Mouse (Mus musculus): ENCODE measurements at regions not wholly inside any gene's neighbourhood (a gene's known extent, or its start where the extent isn't known, plus 50 kb on each side); places are given as distances from the start of the nearest gene placed in this dataset.

DNA sequence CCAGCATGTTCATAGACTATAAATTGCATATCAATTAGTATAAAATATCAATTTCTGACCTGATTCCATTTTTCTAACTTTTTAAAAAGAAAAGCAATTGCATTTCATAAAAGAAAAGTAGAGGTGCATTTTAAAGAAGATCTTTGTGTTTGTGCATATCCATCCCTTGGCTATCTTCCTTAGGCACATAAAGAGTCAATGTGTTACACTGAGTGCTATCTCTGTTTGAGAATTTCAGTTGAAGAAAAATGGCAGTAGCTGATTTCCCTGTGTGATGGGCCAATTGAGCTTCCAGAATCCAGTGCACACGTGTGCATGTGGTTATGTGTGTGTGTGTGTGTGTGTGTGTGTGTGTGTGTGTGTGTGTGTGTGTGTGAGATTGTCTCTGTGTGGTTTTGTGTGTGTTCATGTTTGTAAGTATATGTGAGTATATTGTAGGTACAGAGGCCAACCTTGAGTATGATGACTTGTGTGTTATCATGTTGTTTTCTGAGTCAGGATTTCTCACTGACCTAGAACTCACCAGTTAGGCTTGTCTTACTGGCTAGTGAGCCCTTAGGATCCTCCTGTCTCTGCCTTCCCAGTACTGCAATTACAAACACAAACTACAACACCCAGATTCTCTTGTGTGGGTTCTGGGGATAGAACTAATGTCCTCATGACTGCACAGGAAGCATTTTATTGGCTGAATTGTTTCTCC, 249.6 kb downstream of the Cdk5rap2 start:
- Histone ChIP-seq H3K4me1 (no peaks in the 10 kb centered on the region), H3K4me3 (no peak overlapping the region), H3K9ac (replicated peaks) (no peak overlapping the region), H3K4me2 (replicated peaks) (no peak overlapping the region), H3K9me3 (no peaks in the 10 kb centered on the region), H3K27ac (replicated peaks) (no peak overlapping the region), H3K36me3 (no peaks in the 10 kb centered on the region), H3K27me3 (no peaks in the 10 kb centered on the region)
- WGBS = 90% methylated on average over 1 of the region's 1 CpGs
- no peak for ATAC-seq (ENCODE audit: low FRiP score, low read depth)

DNA sequence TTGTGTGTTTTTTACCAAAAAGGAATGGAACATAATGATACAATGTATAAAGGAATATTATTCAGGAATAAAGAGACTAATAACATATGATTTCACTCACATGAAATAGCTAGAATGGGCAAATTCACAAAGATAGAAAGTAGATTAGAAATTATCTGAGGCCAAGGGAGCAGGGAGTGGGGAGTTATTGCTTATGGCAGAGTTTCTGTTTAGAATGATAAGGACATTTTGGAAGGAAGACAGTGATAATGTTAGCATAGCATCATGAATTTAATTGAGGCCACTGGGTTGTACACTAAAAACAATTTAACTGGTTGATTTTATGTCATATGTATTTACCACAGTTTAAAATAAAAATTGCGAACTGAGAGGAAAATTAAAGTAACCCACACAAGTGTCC, 250.2 kb downstream of the Cdk5rap2 start:
- Histone ChIP-seq H3K4me2 (replicated peaks) (no peak overlapping the region), H3K36me3 (no peaks in the 10 kb centered on the region), H3K9ac (replicated peaks) (no peak overlapping the region), H3K27me3 (no peaks in the 10 kb centered on the region), H3K4me3 (no peak overlapping the region), H3K4me1 (no peaks in the 10 kb centered on the region), H3K27ac (replicated peaks) (no peak overlapping the region), H3K9me3 (no peaks in the 10 kb centered on the region)
- 85% methylated on average over 1 of the region's 1 CpGs for WGBS
- no peak for ATAC-seq (ENCODE audit: low FRiP score, low read depth)

DNA sequence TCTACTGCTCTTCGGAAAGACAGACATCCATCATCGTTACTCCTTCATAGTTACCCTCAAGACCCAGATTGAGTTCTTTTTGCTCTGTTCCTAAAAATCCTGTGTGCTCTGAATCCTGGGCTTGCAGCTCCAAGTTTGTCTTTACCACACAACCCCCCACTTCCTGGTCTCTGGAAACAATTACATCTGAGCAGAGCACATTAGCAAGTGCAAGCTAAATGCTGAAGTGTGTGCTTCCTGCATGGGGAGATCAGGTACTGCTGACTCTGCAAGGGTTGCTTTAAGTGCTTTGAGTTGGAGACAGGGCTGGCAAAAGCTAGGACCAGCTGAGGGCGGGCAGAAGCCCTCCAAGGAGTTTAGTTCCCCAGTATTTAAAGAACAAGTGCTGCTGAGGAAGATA, 257.1 kb downstream of the Cdk5rap2 start:
- Histone ChIP-seq H3K4me1 (no peaks in the 10 kb centered on the region), H3K27ac (replicated peaks) (no peak overlapping the region), H3K36me3 (no peaks in the 10 kb centered on the region), H3K4me3 (no peak overlapping the region), H3K9me3 (no peaks in the 10 kb centered on the region), H3K27me3 (no peaks in the 10 kb centered on the region), H3K9ac (replicated peaks) (no peak overlapping the region), H3K4me2 (replicated peaks) (no peak overlapping the region)
- 72% methylated on average over 3 of the region's 3 CpGs for WGBS
- no peak for ATAC-seq (ENCODE audit: low FRiP score, low read depth)

DNA sequence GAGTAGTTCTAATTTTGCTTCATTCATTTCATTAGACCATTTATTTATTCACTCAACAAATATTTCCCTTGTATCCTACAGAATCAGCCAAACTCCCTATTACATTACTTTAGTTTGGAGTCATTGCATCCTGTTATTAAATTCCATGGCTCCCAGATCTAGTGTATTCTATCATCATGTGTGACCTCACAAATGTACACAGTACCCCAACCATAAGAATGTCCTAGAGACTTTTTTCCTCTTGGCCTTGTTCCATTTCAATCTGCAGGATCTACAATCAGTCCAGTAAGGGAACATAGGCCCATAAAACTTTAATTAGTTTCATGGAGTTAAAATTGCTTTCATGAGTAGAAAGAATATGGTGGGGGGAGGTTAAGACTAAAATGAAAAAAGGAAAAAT, 301.2 kb downstream of the Cdk5rap2 start:
- no peak overlapping the region for H3K4me3 ChIP-seq
- H3K36me3 ChIP-seq = no peaks in the 10 kb centered on the region
- no peaks in the 10 kb centered on the region for H3K9me3 ChIP-seq
- no peak overlapping the region for H3K9ac ChIP-seq (replicated peaks)
- no peak overlapping the region for H3K4me2 ChIP-seq (replicated peaks)
- no peaks in the 10 kb centered on the region for H3K4me1 ChIP-seq
- H3K27ac ChIP-seq (replicated peaks) = no peak overlapping the region
- no peaks in the 10 kb centered on the region for H3K27me3 ChIP-seq
- no peak for ATAC-seq (ENCODE audit: low FRiP score, low read depth)

DNA sequence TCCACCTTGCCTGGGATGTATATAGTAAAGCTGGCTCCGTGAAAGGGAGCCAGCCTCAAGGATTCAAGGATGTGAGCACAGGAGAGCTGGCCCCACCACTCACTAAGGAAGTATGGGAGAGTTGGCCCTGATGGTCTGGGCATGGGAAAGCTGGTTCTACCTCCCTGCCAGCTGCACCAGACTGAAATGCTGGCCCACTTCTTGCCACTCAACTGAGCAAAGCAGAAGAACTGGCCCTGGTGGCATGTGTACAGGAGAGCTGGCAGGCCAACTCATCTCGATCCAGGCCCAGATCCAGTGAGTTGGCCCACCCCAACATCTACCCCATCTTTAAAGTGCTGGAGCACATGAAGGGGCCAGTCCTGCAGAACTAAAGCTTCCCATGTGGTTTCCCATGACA, 304.5 kb downstream of the Cdk5rap2 start:
- no peaks in the 10 kb centered on the region for H3K9me3 ChIP-seq
- ATAC-seq (ENCODE audit: low FRiP score, low read depth) = no peak
- H3K4me3 ChIP-seq = no peak overlapping the region
- H3K4me2 ChIP-seq (replicated peaks) = no peak overlapping the region
- no peak overlapping the region for H3K9ac ChIP-seq (replicated peaks)
- no peak overlapping the region for H3K27ac ChIP-seq (replicated peaks)
- 93% methylated on average over 2 of the region's 2 CpGs for WGBS
- no peaks in the 10 kb centered on the region for H3K36me3 ChIP-seq
- H3K4me1 ChIP-seq = no peaks in the 10 kb centered on the region
- no peaks in the 10 kb centered on the region for H3K27me3 ChIP-seq

DNA sequence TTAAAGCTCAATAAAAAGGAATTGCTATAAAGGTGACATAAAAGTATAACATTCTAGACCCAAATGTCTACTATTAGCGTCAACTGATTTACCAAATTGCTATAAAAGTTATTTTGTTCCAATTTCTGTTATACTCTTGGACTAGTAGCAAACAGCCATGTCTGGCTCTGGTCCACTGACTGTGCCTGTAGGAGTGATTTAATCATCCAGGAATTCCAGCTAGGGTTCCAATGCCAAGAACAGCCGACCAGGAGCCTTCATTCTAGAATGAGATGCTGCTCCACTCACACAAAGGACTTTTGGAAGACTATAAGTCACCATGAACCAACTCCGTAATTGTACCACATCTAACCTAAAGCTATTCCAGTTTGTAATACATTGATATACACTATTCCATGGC, 312.9 kb downstream of the Cdk5rap2 start:
- H3K36me3 ChIP-seq = no peaks in the 10 kb centered on the region
- no peak overlapping the region for H3K27ac ChIP-seq (replicated peaks)
- no peak overlapping the region for H3K9ac ChIP-seq (replicated peaks)
- 82% methylated on average over 3 of the region's 3 CpGs for WGBS
- no peaks in the 10 kb centered on the region for H3K4me1 ChIP-seq
- H3K9me3 ChIP-seq = no peaks in the 10 kb centered on the region
- H3K4me3 ChIP-seq = no peak overlapping the region
- H3K27me3 ChIP-seq = no peaks in the 10 kb centered on the region
- no peak overlapping the region for H3K4me2 ChIP-seq (replicated peaks)
- no peak for ATAC-seq (ENCODE audit: low FRiP score, low read depth)

DNA sequence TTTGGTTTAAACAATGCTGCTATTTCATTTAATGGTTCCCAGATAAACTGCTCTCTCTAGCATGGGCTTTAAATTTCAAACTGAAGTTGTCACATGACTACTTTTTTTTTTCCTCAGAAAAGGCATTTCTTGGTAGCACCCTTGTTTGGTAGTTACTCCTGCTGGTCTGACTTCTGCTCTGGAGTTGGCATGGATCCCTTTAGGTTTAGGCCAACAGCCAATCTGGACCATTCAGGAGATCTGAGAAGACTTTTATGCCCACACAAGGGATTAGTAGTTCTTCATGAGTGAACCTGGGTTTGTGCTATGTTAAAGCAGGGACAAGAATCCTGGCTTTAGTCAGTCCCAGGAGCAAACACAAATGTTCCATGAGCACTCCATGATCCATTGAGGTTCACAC, 332.0 kb downstream of the Cdk5rap2 start:
- no peaks in the 10 kb centered on the region for H3K36me3 ChIP-seq
- no peaks in the 10 kb centered on the region for H3K27me3 ChIP-seq
- H3K4me2 ChIP-seq (replicated peaks) = no peak overlapping the region
- no peak overlapping the region for H3K9ac ChIP-seq (replicated peaks)
- H3K4me3 ChIP-seq = no peak overlapping the region
- H3K27ac ChIP-seq (replicated peaks) = no peak overlapping the region
- no peaks in the 10 kb centered on the region for H3K4me1 ChIP-seq
- H3K9me3 ChIP-seq = no peaks in the 10 kb centered on the region
- no peak for ATAC-seq (ENCODE audit: low FRiP score, low read depth)

DNA sequence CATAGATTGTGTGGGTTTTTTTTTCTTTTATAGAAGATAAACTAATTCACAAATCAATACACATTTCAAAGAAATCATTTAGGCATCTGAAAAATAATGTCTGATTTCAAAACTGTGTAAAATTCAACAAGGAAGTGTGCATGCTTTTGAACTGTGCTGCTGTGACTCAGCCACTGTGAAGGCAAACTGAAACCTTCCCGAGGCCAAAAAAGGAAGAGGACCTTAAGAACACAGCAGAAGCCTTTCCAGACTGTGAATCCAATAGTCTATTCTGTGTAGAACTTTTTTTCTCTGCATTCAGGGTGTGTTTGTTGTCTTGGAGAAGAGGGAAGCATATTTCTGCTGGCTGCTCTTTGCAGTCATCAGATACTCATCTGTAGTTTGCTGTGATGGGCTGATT, 347.7 kb downstream of the Cdk5rap2 start:
- no peak overlapping the region for H3K4me2 ChIP-seq (replicated peaks)

DNA sequence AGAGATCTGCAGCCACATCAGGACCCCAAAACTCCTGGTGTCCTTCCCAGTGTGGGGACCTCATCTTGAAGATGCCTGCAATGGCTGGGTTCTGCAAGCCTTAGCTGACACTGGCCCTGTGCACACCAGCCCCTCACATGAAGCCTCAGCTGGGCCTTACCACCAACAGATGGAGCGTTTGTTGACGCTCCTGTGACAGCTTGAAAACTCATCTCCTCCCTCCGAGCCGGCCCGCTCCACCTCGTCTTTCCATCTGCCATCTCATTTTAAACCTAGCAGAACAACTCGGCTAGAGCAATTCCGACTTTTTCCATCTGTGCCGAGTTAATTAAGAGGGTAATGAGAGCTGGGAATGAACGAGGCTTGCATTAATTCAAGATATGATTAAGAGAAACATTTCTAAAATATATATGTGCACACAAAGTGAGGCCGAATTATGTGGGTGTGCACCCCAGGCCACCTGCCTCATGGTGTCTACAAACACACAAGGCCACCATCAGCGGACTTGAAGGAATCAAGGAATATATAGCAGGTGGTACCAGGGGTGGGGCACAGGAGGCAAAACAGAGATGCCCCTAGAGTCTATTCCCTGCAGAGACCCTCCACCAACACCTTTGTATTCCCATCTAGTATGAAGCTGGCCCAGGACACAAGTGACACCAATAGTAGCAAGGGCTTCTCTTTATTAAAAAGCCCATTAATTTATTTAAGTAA, 351.3 kb downstream of the Cdk5rap2 start:
- WGBS = 88% methylated on average over 12 of the region's 12 CpGs
- no peaks in the 10 kb centered on the region for H3K9me3 ChIP-seq

More for the DNA sequence above, 347.7 kb downstream of the Cdk5rap2 start:
- Histone ChIP-seq H3K27ac (replicated peaks) (no peak overlapping the region), H3K4me1 (no peaks in the 10 kb centered on the region), H3K4me3 (no peak overlapping the region), H3K36me3 (no peaks in the 10 kb centered on the region), H3K27me3 (no peaks in the 10 kb centered on the region), H3K9ac (replicated peaks) (no peak overlapping the region), H3K9me3 (no peaks in the 10 kb centered on the region)
- no peak for ATAC-seq (ENCODE audit: low FRiP score, low read depth)
- 84% methylated on average over 1 of the region's 1 CpGs for WGBS

DNA sequence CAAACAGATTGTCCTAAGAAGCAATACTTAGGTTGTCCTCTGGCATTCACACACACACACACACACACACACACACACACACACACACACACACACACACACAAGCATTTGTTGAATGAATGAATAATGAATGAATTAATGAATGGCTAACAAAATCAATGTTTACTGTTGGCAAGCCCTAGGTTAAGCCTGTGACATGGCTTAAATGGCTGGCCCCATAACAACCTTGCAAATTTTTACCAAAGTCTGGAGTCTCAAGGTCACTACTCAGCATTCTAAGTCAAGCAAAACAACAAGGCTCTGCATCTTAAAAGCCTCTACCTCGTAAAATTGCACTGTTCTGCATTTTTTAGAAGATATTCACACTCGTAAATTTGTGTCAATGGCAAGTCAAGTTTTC, 357.1 kb downstream of the Cdk5rap2 start:
- Histone ChIP-seq H3K9ac (replicated peaks) (no peak overlapping the region), H3K36me3 (no peaks in the 10 kb centered on the region), H3K9me3 (no peaks in the 10 kb centered on the region), H3K4me2 (replicated peaks) (no peak overlapping the region), H3K4me3 (no peak overlapping the region), H3K4me1 (no peaks in the 10 kb centered on the region), H3K27me3 (no peaks in the 10 kb centered on the region), H3K27ac (replicated peaks) (no peak overlapping the region)
- ATAC-seq (ENCODE audit: low FRiP score, low read depth) = no peak
- 83% methylated on average over 2 of the region's 2 CpGs for WGBS

More for the DNA sequence above, 351.3 kb downstream of the Cdk5rap2 start:
- H3K4me2 ChIP-seq (replicated peaks) = no peak overlapping the region
- no peak overlapping the region for H3K4me3 ChIP-seq
- H3K4me1 ChIP-seq = no peaks in the 10 kb centered on the region
- H3K9ac ChIP-seq (replicated peaks) = no peak overlapping the region
- ATAC-seq (ENCODE audit: low FRiP score, low read depth) = no peak
- H3K27me3 ChIP-seq = no peaks in the 10 kb centered on the region
- H3K36me3 ChIP-seq = no peaks in the 10 kb centered on the region
- no peak overlapping the region for H3K27ac ChIP-seq (replicated peaks)

DNA sequence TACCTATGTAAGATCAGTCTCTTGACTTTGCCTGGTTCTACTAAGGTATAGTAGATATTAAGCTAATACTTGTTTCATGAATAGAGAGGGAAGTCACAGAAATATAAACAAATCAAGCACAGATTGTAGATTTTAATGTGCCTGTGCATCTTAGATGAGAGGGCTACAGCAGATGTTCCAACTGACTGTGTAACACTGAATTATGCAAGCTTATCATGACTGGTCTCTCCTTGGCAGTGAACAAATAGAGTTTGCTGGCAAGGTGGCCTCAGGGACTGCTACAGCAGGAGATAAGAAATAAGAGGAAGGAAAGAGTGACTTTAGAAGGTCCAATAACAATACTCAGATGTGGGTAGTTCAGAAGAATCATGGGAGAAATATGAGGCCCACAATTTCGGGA, 372.0 kb downstream of the Cdk5rap2 start:
- WGBS = 83% methylated on average over 1 of the region's 1 CpGs
- Histone ChIP-seq H3K9ac (replicated peaks) (no peak overlapping the region), H3K4me1 (no peaks in the 10 kb centered on the region), H3K36me3 (no peaks in the 10 kb centered on the region), H3K4me2 (replicated peaks) (no peak overlapping the region), H3K27ac (replicated peaks) (no peak overlapping the region), H3K27me3 (no peaks in the 10 kb centered on the region), H3K9me3 (no peaks in the 10 kb centered on the region), H3K4me3 (no peak overlapping the region)
- ATAC-seq (ENCODE audit: low FRiP score, low read depth) = no peak

DNA sequence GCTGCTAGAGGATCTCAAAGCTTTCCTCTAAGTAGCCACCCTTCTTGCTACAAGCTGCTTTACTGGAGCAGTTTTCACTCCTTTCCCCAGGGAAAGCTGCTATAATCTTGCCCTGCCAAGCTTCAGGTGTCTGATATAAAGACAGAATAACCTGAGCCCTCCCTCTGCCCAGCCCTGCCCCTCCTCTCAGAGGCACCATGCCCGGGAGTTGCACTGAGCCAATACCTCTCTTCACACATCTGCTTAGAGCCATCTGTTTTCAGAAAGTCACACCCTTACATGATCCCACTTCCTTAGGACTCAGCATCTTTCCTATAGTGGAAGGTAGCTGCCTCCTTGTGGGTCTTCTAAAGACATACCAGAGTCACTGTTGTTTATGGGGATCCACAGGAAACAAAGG, 374.3 kb downstream of the Cdk5rap2 start:
- H3K9me3 ChIP-seq = no peaks in the 10 kb centered on the region
- no peaks in the 10 kb centered on the region for H3K36me3 ChIP-seq
- no peak overlapping the region for H3K4me2 ChIP-seq (replicated peaks)
- H3K27ac ChIP-seq (replicated peaks) = no peak overlapping the region
- ATAC-seq (ENCODE audit: low FRiP score, low read depth) = no peak
- 57% methylated on average over 1 of the region's 1 CpGs for WGBS
- H3K4me1 ChIP-seq = no peaks in the 10 kb centered on the region
- H3K4me3 ChIP-seq = no peak overlapping the region
- H3K9ac ChIP-seq (replicated peaks) = no peak overlapping the region
- no peaks in the 10 kb centered on the region for H3K27me3 ChIP-seq

DNA sequence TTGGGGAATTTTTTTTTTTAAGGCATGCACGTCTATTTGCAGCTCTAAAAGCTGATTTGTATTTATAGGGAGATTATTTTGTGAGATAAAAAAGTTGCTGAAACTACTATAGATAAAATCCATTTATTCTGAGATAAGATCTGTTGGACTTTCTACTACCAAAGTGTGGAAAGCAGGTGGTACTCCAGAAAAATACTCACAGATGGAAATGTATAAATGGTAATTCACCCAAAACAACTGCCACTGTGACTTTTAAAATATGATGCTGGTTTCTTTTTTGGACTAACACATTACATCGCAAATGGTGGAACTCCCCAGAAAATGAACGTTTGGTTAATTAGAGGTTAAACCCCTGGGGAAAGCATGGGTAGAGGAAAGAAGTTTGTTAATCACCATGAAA, 377.7 kb downstream of the Cdk5rap2 start:
- H3K36me3 ChIP-seq = no peaks in the 10 kb centered on the region
- no peak overlapping the region for H3K4me2 ChIP-seq (replicated peaks)
- H3K27ac ChIP-seq (replicated peaks) = no peak overlapping the region
- 83% methylated on average over 3 of the region's 3 CpGs for WGBS
- H3K9ac ChIP-seq (replicated peaks) = no peak overlapping the region
- no peaks in the 10 kb centered on the region for H3K9me3 ChIP-seq
- ATAC-seq (ENCODE audit: low FRiP score, low read depth) = no peak
- no peaks in the 10 kb centered on the region for H3K4me1 ChIP-seq
- H3K4me3 ChIP-seq = no peak overlapping the region
- no peaks in the 10 kb centered on the region for H3K27me3 ChIP-seq
